Mouse (Mus musculus): ENCODE results near the gene Gm49383. TPM values are rescaled to one million over a fixed set of nuclear protein-coding genes. Genes with fewer than 3 reads are reported as not detected.

Gm49383 gene
- polyA plus RNA-seq, 1 experiment from 2014 or later = 35.2 TPM

DNA sequence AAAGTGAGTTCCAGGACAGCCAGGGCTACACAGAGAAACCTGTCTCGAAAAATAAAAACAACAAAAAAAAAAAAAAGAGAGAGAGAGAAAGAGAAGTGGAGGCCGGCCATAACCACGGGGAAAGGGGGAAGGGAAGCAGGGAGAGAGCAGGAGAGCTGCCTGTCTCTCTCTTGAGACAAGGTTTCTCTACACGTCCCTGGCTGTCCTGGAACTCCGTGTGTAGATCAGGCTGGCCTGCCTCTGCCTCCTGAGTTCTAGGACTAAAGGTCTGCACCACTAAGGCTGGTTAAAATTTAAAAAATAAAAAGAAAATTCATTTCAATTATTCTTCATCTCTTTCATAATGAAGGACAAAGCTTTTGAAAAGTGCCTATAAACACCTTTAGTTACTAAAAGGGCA is 5.5 kb downstream of the Gm49383 start:
- no peaks in the 10 kb centered on the region for H3K27me3 ChIP-seq (ENCODE audit: insufficient read depth, poor library complexity, severe bottlenecking)
- 0 out of 2 replicates have a peak, but pooled peaks cover 8% of the 10 kb centered on the region for H3K4me1 ChIP-seq
- 85% methylated on average over 5 of the region's 5 CpGs for WGBS
- peaks cover 40% of the 10 kb centered on the region for H3K36me3 ChIP-seq
- no peak overlapping the region for H3K4me3 ChIP-seq
- no peak overlapping the region for H3K27ac ChIP-seq
- H3K9me3 ChIP-seq = no peaks in the 10 kb centered on the region
- DNase-seq (ENCODE audit: low spot score) = no peak

DNA sequence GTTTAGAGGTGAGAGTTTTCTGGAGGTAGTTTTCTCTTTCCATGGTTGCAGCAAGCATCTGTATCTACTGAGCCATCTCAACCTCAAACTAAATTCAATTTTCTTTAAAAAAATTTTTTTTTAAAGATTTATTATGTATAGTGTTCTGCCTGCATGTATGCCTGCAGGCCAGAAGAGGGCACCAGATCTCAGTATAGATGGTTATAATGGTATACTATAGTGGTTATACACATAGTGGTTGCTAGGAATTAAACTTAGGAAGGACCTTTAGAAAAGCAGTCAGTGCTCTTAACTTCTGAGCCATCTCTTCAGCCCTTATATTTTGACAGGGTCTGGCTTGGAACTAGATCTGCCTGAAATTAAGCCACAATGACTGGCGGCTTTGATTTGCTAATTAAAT is 6.4 kb downstream of the Gm49383 start:
- Histone ChIP-seq H3K4me1 (peaks cover 6% of the 10 kb centered on the region; the same call in 1 of the 2 replicates), H3K9me3 (no peaks in the 10 kb centered on the region), H3K36me3 (peaks cover 40% of the 10 kb centered on the region), H3K27ac (no peak overlapping the region), H3K4me3 (no peak overlapping the region), H3K27me3 (ENCODE audit: insufficient read depth, poor library complexity, severe bottlenecking) (no peaks in the 10 kb centered on the region)
- 100% methylated on average over 1 of the region's 1 CpGs for WGBS
- no peak for DNase-seq (ENCODE audit: low spot score)

DNA sequence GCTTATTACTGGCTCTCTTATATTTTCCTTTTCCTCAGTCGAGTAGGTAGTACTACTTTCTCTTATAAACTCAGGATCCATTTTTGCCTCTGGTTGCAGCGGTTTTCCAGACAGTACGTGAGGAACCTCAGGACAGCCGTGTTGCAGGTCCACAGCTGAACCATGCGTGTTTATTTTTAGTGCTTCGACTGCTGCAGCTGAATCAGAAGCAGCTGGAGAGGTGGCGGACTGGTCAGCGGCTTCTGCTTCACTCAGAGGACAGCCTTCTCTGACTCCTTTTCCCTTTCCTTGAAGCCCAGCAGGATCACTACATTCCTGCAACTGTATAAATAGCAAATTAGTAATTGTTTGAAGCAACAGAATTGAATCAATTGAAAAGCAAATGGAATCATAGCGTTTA is 6.8 kb downstream of the Gm49383 start:
- no peak for DNase-seq (ENCODE audit: low spot score)
- Histone ChIP-seq H3K27ac (no peak overlapping the region), H3K36me3 (peaks cover 40% of the 10 kb centered on the region), H3K4me3 (no peak overlapping the region), H3K9me3 (no peaks in the 10 kb centered on the region), H3K27me3 (ENCODE audit: insufficient read depth, poor library complexity, severe bottlenecking) (no peaks in the 10 kb centered on the region), H3K4me1 (peaks cover 7% of the 10 kb centered on the region; the same call in 1 of the 2 replicates)
- 79% methylated on average over 9 of the region's 9 CpGs for WGBS

DNA sequence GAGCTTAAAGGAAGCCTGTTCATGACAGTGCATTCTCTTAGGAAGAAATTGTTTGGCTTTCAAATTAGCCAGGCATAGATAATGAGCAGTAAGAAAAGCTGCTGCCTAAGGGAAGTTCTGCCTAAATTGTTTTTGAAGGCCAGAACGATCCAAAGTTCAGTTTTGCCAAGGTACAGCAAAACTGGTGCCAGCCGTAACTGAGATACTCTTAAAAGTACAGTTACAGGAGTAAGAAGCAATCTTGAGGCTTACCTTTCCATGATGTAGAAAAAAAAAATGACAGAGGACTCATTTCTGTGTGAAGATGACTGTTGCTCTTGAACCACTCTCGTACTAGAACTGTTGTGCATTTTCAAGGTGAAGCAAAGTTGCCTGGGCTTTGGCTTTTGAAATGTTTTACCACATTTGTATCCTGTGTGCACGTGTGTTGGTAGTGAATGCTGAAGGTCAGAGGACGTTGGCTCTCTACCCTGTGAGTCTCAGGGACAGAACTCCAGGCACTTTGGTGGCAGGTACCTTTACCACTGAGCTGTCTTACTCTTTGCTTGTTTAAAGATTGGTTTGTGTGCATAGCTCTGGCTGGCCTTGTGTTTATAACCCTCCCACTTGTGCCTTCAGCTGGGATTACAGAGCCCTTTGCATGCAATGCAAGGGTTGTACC is 10.0 kb downstream of the Gm49383 start:
- Histone ChIP-seq H3K36me3 (peaks cover 43% of the 10 kb centered on the region), H3K9me3 (no peaks in the 10 kb centered on the region), H3K4me1 (peaks cover 10% of the 10 kb centered on the region; the same call in 1 of the 2 replicates), H3K27ac (no peak overlapping the region), H3K4me3 (no peak overlapping the region), H3K27me3 (ENCODE audit: insufficient read depth, poor library complexity, severe bottlenecking) (no peaks in the 10 kb centered on the region)
- WGBS = 78% methylated on average over 5 of the region's 5 CpGs
- DNase-seq (ENCODE audit: low spot score) = no peak

DNA sequence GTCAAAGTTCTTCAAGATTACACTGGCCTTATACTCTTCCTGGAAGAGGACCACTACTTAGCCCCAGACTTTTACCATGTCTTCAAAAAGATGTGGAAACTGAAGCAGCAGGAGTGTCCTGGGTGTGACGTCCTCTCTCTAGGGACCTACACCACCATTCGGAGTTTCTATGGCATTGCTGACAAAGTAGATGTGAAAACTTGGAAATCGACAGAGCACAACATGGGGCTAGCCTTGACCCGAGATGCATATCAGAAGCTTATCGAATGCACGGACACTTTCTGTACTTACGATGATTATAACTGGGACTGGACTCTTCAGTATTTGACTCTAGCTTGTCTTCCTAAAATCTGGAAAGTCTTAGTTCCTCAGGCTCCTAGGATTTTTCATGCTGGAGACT is 11.5 kb downstream of the Gm49383 start:
- peaks cover 10% of the 10 kb centered on the region; the same call in 1 of the 2 replicates for H3K4me1 ChIP-seq
- peaks cover 39% of the 10 kb centered on the region for H3K36me3 ChIP-seq
- no peaks in the 10 kb centered on the region for H3K9me3 ChIP-seq
- DNase-seq (ENCODE audit: low spot score) = no peak
- H3K27me3 ChIP-seq (ENCODE audit: insufficient read depth, poor library complexity, severe bottlenecking) = no peaks in the 10 kb centered on the region
- peak overlapping the region; percentile 90 for H3K4me3 ChIP-seq
- peak overlapping the region; percentile 97 for H3K27ac ChIP-seq
- 78% methylated on average over 7 of the region's 7 CpGs for WGBS

DNA sequence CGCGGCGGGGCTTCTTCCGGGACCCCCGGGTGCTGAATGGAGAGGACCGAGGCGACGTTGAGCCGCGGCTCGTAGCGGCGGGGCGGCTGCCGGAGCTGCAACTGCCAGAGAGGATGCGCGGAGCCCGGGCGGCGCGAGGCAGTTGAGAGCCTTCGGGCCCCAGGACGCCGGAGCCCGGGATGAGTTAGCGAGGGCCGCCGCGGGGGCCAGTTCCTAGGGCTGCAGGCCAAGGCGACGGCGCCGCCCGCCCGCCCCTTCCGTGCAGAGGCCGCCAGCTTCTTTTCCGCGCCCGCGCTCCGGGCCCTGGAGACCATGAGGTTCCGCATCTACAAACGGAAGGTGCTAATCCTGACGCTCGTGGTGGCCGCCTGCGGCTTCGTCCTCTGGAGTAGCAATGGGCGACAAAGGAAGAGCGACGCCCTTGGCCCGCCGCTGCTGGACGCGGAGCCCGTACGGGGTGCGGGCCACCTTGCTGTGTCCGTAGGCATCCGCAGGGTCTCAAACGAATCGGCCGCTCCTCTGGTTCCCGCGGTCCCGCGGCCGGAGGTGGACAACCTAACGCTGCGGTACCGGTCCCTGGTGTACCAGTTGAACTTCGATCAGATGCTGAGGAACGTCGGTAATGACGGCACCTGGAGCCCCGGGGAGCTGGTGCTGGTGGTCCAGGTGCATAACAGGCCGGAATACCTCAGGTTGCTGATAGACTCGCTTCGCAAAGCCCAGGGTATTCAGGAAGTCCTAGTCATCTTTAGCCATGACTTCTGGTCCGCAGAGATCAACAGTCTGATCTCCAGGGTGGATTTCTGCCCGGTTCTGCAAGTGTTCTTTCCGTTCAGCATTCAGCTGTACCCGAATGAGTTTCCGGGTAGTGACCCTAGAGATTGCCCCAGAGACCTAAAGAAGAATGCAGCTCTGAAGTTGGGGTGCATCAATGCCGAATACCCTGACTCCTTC is 12.3 kb downstream of the Gm49383 start:
- Histone ChIP-seq H3K4me3 (peak overlapping the region; percentile 90), H3K36me3 (peaks cover 32% of the 10 kb centered on the region), H3K9me3 (no peaks in the 10 kb centered on the region), H3K4me1 (peaks cover 10% of the 10 kb centered on the region; the same call in 1 of the 2 replicates), H3K27me3 (ENCODE audit: insufficient read depth, poor library complexity, severe bottlenecking) (no peaks in the 10 kb centered on the region), H3K27ac (peak overlapping the region; percentile 97)
- peak; percentile 82 for DNase-seq (ENCODE audit: low spot score)
- 2% methylated on average over 86 of the region's 86 CpGs for WGBS

DNA sequence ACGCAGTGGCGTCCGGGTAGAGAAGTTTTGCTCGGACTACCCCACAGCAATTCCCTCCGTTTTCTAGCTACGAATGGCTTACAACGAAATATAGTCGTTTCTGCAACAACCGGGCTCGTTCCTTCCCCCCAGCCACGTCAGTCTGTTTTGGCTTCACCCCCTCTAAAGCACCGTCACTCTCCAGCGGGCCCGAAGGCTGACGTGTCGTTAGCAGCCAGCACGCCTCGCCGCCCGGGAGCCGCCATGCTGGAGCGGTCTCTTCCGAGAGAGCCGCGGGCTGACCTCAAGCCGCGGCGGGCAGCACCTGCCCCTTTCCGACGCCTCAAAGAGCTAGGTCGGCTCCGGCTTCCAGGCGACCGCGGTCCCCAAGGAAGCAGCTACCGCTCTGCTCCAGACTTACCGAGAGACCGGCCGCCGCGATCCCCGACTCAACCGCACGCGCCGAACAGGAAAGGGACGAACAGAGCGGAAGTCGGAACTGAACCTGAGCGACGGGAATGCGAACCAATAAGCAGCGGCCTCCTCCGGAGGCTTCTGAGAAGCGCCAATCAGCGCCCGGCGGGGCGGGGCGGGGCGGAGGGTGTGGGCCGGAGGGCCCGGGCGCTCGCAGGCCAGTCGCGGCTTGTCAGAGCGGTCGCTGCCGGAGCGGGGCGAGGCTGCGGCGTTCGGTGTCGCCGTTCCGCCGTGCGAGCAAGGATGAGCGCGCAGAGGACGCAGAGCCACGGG is 13.2 kb downstream of the Gm49383 start, which contains the start of the genes Rpl36al and Mgat2:
TSS of gene Rpl36al (minus strand) at position 501 of the 726 bp plus-strand sequence.
TSS of gene Mgat2 (plus strand) at position 575 of the 726 bp plus-strand sequence.
- Histone ChIP-seq H3K27ac (peak within 1 kb of the TSS; percentile 97), H3K36me3 (peaks cover 29% of the 10 kb centered on the region), H3K9me3 (no peaks in the 10 kb centered on the region), H3K4me1 (peaks cover 10% of the 10 kb centered on the region; the same call in 1 of the 2 replicates), H3K4me3 (peak within 1 kb of the TSS; percentile 90), H3K27me3 (ENCODE audit: insufficient read depth, poor library complexity, severe bottlenecking) (no peaks in the 10 kb centered on the region)
- WGBS = under 1% methylated on average over 84 of the region's 84 CpGs
- peak; percentile 98 for DNase-seq (ENCODE audit: low spot score)

DNA sequence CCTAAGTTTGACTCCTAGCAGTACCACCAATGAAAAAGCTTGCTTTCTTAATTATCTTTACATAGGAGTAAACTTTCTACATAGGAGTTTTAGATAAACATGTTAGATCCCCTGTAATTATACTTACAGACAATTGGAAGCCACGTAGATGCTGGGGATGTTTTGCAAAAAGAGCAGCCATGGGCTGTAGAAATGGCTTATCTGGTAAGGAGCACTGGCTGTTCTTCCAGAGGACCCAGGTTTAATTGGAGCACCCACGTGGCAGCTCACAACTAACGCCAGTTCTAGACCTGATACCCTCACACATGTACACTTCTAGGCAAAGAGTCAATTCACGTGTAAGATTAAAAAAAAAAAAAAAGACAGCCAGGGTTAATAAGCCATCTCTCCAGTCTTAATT is 15.1 kb downstream of the Gm49383 start:
- peaks cover 29% of the 10 kb centered on the region for H3K36me3 ChIP-seq
- H3K4me3 ChIP-seq = no peak overlapping the region
- no peak overlapping the region for H3K27ac ChIP-seq
- no peaks in the 10 kb centered on the region for H3K27me3 ChIP-seq (ENCODE audit: insufficient read depth, poor library complexity, severe bottlenecking)
- no peaks in the 10 kb centered on the region for H3K9me3 ChIP-seq
- H3K4me1 ChIP-seq = peaks cover 10% of the 10 kb centered on the region; the same call in 1 of the 2 replicates
- no peak for DNase-seq (ENCODE audit: low spot score)
- 83% methylated on average over 4 of the region's 4 CpGs for WGBS

DNA sequence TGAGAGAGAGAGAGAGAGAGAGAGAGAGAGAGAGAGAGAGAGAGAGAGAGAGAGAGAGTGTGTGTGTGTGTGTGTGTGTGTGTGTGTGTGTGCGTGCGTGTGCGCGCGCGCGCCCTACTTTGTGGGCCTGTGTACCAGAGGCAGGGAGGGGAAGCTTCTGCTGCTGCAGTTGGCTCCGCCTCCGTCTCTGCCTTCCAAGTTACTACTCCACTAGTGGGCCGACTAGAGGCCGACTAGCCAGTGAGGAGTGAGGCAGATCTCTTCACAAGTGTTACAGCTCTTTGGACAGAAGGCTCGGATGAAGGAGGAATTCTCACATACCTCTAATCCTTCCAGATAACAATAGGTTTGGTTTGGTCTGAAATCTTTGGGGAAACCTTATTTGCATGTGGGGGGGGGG is 17.5 kb downstream of the Gm49383 start:
- H3K36me3 ChIP-seq = peaks cover 52% of the 10 kb centered on the region
- no peaks in the 10 kb centered on the region for H3K27me3 ChIP-seq (ENCODE audit: insufficient read depth, poor library complexity, severe bottlenecking)
- H3K4me1 ChIP-seq = no peaks in the 10 kb centered on the region
- H3K27ac ChIP-seq = no peak overlapping the region
- H3K9me3 ChIP-seq = no peaks in the 10 kb centered on the region
- 64% methylated on average over 12 of the region's 12 CpGs for WGBS
- no peak for DNase-seq (ENCODE audit: low spot score)
- H3K4me3 ChIP-seq = no peak overlapping the region

DNA sequence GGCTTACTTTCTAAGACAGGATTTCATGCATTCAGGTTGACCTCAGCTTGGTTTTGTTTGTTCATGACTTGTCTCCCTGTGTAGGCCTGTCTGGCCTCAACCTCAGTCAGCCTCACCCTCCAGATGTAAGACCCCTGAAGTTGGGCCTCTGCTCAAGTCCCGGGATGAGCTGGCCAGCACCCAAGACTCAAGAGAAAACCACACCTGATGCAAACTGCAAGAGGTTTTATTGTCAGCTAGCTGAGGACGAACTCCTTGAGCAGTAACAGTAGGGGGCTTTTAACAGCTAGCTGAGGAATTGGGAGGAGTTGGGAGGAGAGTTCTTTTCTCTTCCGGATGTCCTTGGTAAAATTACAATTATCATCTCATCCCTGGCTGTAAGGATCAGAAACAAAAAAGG is 19.4 kb downstream of the Gm49383 start:
- Histone ChIP-seq H3K36me3 (peaks cover 60% of the 10 kb centered on the region), H3K27me3 (ENCODE audit: insufficient read depth, poor library complexity, severe bottlenecking) (no peaks in the 10 kb centered on the region), H3K4me3 (no peak overlapping the region), H3K9me3 (no peaks in the 10 kb centered on the region), H3K27ac (no peak overlapping the region), H3K4me1 (no peaks in the 10 kb centered on the region)
- no peak for DNase-seq (ENCODE audit: low spot score)
- WGBS = 84% methylated on average over 3 of the region's 3 CpGs

DNA sequence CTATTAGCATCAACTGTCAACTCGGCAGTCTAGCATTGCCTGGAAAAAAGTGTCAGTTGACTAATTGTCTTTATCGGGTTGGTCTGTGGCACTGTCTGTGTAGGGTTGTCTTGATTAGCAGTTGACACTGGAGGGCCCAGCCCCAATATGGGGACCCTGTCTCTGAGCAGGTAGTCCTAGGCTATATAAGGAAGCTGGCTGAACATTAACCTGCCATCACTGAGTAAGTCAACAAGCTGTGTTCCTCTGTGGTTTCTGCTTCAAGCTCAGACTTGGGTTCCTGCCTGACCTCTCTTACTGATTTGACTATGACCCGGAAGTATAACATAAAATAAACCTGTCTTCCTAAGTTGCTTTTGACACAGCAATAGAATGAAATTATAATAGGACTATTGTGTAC is 20.9 kb downstream of the Gm49383 start:
- H3K9me3 ChIP-seq = no peaks in the 10 kb centered on the region
- no peak overlapping the region for H3K27ac ChIP-seq
- 89% methylated on average over 3 of the region's 3 CpGs for WGBS
- no peak for DNase-seq (ENCODE audit: low spot score)
- peaks cover 51% of the 10 kb centered on the region for H3K36me3 ChIP-seq
- H3K27me3 ChIP-seq (ENCODE audit: insufficient read depth, poor library complexity, severe bottlenecking) = no peaks in the 10 kb centered on the region
- no peaks in the 10 kb centered on the region for H3K4me1 ChIP-seq
- H3K4me3 ChIP-seq = no peak overlapping the region

DNA sequence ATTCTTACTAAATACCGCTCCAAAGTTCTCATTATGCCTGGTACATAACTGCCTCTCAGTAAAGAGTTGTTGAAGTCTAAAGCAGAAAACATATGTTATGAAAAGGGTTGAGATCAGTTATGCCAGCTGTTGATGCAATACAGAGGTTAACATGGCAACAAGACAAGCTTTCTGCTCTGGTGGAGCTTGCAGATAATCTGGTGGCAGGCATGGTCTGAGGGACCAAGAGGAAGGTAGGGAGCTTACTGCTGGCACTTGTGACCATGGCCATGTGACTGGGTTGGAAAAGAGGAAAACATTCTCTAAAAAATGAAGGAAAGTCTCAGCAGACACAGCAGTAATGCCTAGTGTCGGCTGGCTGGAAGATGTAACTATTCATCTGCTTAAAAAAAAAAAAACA is 25.6 kb downstream of the Gm49383 start:
- no peaks in the 10 kb centered on the region for H3K27me3 ChIP-seq (ENCODE audit: insufficient read depth, poor library complexity, severe bottlenecking)
- WGBS = 86% methylated on average over 2 of the region's 2 CpGs
- H3K36me3 ChIP-seq = peaks cover 31% of the 10 kb centered on the region
- H3K27ac ChIP-seq = no peak overlapping the region
- DNase-seq (ENCODE audit: low spot score) = no peak
- no peaks in the 10 kb centered on the region for H3K9me3 ChIP-seq
- no peak overlapping the region for H3K4me3 ChIP-seq
- H3K4me1 ChIP-seq = peaks cover 14% of the 10 kb centered on the region
